Mouse (Mus musculus): Measurements from ENCODE around the gene Lrrn1.
A peak's percentile ranks its signal among the peaks of the same experiment; 100 is the strongest.

Gene Lrrn1

GRCm38 (mm10) chr6:107528877-107529864, at the start of gene Lrrn1:
Gene Lrrn1 (plus strand): TSS chr6:107529768.
- peak; percentile 82 for DNase-seq

- no peak for DNase-seq
These were observed 35.1 kb upstream of the Lrrn1 start for GRCm38 (mm10) chr6:107494491-107494890.

- DNase-seq = no peak
These were observed 33.7 kb upstream of the Lrrn1 start for GRCm38 (mm10) chr6:107495830-107496229.

- no peak for DNase-seq
These were observed 15.9 kb upstream of the Lrrn1 start for GRCm38 (mm10) chr6:107513716-107514115.

- DNase-seq = no peak
These were observed 5.6 kb upstream of the Lrrn1 start for GRCm38 (mm10) chr6:107523953-107524352.

GRCm38 (mm10) chr6:107529911-107530431, 403 bp downstream of the Lrrn1 start:
- DNase-seq = peak; percentile 75

- peak; percentile 55 for DNase-seq
These were observed 1.2 kb downstream of the Lrrn1 start for GRCm38 (mm10) chr6:107530621-107531285.

GRCm38 (mm10) chr6:107531526-107532080, 2.0 kb downstream of the Lrrn1 start:
- DNase-seq = no peak

GRCm38 (mm10) chr6:107534533-107534932, 5.0 kb downstream of the Lrrn1 start:
- DNase-seq = no peak

GRCm38 (mm10) chr6:107536631-107537030, 7.1 kb downstream of the Lrrn1 start:
- no peak for DNase-seq

GRCm38 (mm10) chr6:107541222-107541621, 11.7 kb downstream of the Lrrn1 start:
- no peak for DNase-seq

- peak; percentile 68 for DNase-seq
These were observed 12.3 kb downstream of the Lrrn1 start for GRCm38 (mm10) chr6:107541918-107542317.

GRCm38 (mm10) chr6:107546272-107546671, 16.7 kb downstream of the Lrrn1 start:
- no peak for DNase-seq

GRCm38 (mm10) chr6:107552511-107552910, 22.9 kb downstream of the Lrrn1 start:
- no peak for DNase-seq

- no peak for DNase-seq
These were observed 25.8 kb downstream of the Lrrn1 start for GRCm38 (mm10) chr6:107555364-107555763.

- DNase-seq = peak; percentile 83
These were observed 27.4 kb downstream of the Lrrn1 start for GRCm38 (mm10) chr6:107556996-107557395.

- no peak for DNase-seq
These were observed 28.2 kb downstream of the Lrrn1 start for GRCm38 (mm10) chr6:107557806-107558205.

GRCm38 (mm10) chr6:107562255-107562654, 32.7 kb downstream of the Lrrn1 start:
- DNase-seq = no peak

GRCm38 (mm10) chr6:107566944-107567634, 37.5 kb downstream of the Lrrn1 start:
- peak; percentile 91 for DNase-seq

- no peak for DNase-seq
These were observed 45.0 kb downstream of the Lrrn1 start for GRCm38 (mm10) chr6:107574561-107574960.

GRCm38 (mm10) chr6:107575405-107575804, 45.8 kb downstream of the Lrrn1 start:
- DNase-seq = no peak

- no peak for DNase-seq
These were observed 47.7 kb downstream of the Lrrn1 start for GRCm38 (mm10) chr6:107577309-107577708.
